Mouse (Mus musculus) MEL (cell line): ENCODE results near the gene Tbxas1.

Source experiments
- CHD2 ChIP-seq: IDR thresholded peaks from 2 replicates; pipeline ENCODE4 v1.6.1; 2011; ENCODE audit warnings: low read length, improper control_type of control experiment
- CTCF ChIP-seq, 3 experiments: IDR thresholded peaks in 2 of 3; conservative IDR thresholded peaks in 1 of 3; 2 replicates each; pipeline ENCODE4 v1.5.1; 2011 to 2012; ENCODE audit warnings: low read length in 3 of 3, low read depth in 2 of 3, mild to moderate bottlenecking in 2 of 3, improper control_type of control experiment in 1 of 3, inconsistent platforms in 1 of 3, mixed read lengths in 1 of 3, moderate library complexity in 1 of 3; ENCODE audit not compliant: control insufficient read depth in 1 of 3, insufficient read depth in 1 of 3, poor library complexity in 1 of 3, severe bottlenecking in 1 of 3
- E2F4 ChIP-seq: IDR thresholded peaks from 2 replicates; pipeline ENCODE4 v1.6.1; 2011; ENCODE audit warnings: low read depth, low read length, improper control_type of control experiment, borderline replicate concordance
- ELF1 ChIP-seq: IDR thresholded peaks from 2 replicates; pipeline ENCODE4 v1.6.1; 2014; ENCODE audit warnings: low read depth, mild to moderate bottlenecking, inconsistent platforms, low read length, improper control_type of control experiment, moderate library complexity
- EP300 ChIP-seq, 2 experiments: IDR thresholded peaks; 2 replicates each; pipeline ENCODE4 v1.6.1; 2011; ENCODE audit warnings: improper control_type of control experiment in 2 of 2, low read length in 2 of 2, low read depth in 1 of 2, mild to moderate bottlenecking in 1 of 2
- KAT2A ChIP-seq: conservative IDR thresholded peaks from 2 replicates; pipeline ENCODE4 v1.6.1; 2012; ENCODE audit warnings: low read depth, low read length, improper control_type of control experiment, inconsistent platforms
- MAX ChIP-seq: IDR thresholded peaks from 2 replicates; pipeline ENCODE4 v1.6.1; 2011; ENCODE audit warnings: low read length, improper control_type of control experiment
- RCOR1 ChIP-seq: IDR thresholded peaks from 2 replicates; pipeline ENCODE4 v1.6.1; 2012; ENCODE audit warnings: low read depth, mild to moderate bottlenecking, inconsistent platforms, low read length, improper control_type of control experiment
- TAL1 ChIP-seq: IDR thresholded peaks from 2 replicates; pipeline ENCODE4 v1.6.1; 2012; ENCODE audit warnings: mild to moderate bottlenecking, inconsistent platforms, low read length, moderate library complexity, mixed read lengths
- ZC3H11A ChIP-seq: IDR thresholded peaks from 2 replicates; pipeline ENCODE4 v1.6.1; 2012; ENCODE audit warnings: low read depth, mild to moderate bottlenecking, inconsistent platforms, low read length, improper control_type of control experiment

- TF ChIP-seq ZC3H11A (no peak), EP300 (IDR thresholded peaks at IDR 0.05; ENCODE audit: low read depth in 1 of 2, low read length in 2 of 2) (no peak), CHD2 (no peak), RCOR1 (no peak), CTCF (IDR thresholded peaks at IDR 0.05 in 2 of 3, conservative IDR thresholded peaks at IDR 0.05 in 1 of 3; ENCODE audit: control insufficient read depth in 1 of 3, insufficient read depth in 1 of 3, low read depth in 2 of 3, low read length in 3 of 3, poor library complexity in 1 of 3, severe bottlenecking in 1 of 3) (no peak), KAT2A (no peak), E2F4 (no peak), ELF1 (no peak), MAX (no peak), TAL1 (no peak)
Measured at GRCm38 (mm10) chr6:39030714-39031113, 155.5 kb downstream of the Tbxas1 start.
